Mouse (Mus musculus): ENCODE measurements around the gene Hmgn2. TPM values are rescaled to one million over a fixed set of nuclear protein-coding genes. Genes with fewer than 3 reads are reported as not detected.
"Not testable (repeated sequence)": the region's sequence is repeated elsewhere in the genome, so short reads cannot be mapped to it uniquely, and the experiment has no call there.

Hmgn2 gene
- polyA plus RNA-seq, 1 experiment from 2014 or later: 3,367 TPM

- Histone ChIP-seq H3K4me1 (peaks cover 51% of the 10 kb centered on the region), H3K36me3 (ENCODE audit: poor library complexity, severe bottlenecking) (0 out of 2 replicates have a peak, but pooled peaks cover 3% of the 10 kb centered on the region), H3K9me3 (replicated peaks) (no peaks in the 10 kb centered on the region), H3K27me3 (no peaks in the 10 kb centered on the region), H3K27ac (no peak overlapping the region), H3K9ac (no peak overlapping the region), H3K4me2 (no peak overlapping the region), H3K4me3 (no peak overlapping the region)
- ATAC-seq: no peak
- WGBS: 47% methylated on average over 10 of the region's 10 CpGs
Measured at GRCm38 (mm10) chr4:134001710-134002109, 33.3 kb upstream of the Hmgn2 start.

DNA sequence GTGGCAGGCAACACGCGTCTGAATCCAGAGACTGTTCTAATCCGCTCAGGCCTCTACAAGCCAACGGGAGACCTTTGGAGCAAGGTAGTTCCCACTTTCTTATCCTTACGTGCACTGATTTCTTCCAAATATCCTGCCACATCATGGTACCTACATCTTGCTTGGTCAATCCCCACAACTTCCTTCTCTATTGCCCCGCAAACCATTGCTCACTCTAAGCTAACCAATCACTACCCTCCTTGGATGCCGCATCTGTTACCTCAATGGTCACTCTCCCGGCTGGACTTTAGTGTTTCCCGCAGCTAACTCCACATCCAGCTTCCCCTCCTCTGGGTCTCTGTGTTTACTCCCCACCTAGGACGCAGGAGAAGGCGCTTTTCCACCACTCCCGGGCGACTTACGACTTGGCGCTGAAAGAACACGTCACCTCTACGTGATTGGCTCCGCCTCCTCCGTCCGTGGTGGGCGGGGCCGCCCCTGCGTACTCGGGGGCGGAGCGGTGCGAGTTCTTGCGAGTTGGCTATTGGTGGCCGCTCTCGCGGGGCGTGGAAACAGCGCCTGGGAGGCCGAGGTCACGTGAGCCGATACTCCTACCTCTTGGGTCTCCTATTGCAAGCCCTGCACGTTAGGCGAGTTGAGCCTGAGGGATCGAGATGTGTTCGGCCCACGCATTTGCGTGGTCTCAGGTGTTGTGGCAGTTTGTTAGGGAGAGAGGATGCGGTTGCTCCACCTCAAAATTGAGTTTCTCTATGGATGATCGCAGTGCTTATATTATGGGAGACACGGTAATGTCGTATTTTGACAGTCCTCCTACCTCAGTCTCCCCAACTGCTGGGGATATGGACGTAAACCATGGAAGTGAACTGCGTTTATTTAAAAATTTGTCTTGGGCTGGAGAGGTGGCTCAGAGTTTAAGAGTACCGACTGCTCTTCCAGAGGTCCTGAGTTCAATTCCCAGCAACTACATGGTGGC is 32.3 kb upstream of the Hmgn2 start, which contains the start of gene Dhdds:
Gene Dhdds (minus strand): TSS at position 453 of the 973 bp plus-strand sequence.
- peak within 1 kb of the TSS; percentile 67 for H3K4me3 ChIP-seq
- H3K4me2 ChIP-seq: peak within 1 kb of the TSS; percentile 83
- peaks cover 12% of the 10 kb centered on the region; the same call in 1 of the 2 replicates for H3K36me3 ChIP-seq (ENCODE audit: poor library complexity, severe bottlenecking)
- no peaks in the 10 kb centered on the region for H3K9me3 ChIP-seq (replicated peaks)
- H3K9ac ChIP-seq: peak within 1 kb of the TSS; percentile 77
- peak; percentile 98 for ATAC-seq
- H3K27me3 ChIP-seq: no peaks in the 10 kb centered on the region
- peaks cover 51% of the 10 kb centered on the region for H3K4me1 ChIP-seq
- 2% methylated on average over 49 of the region's 49 CpGs for WGBS
- no peak within 1 kb of the TSS for H3K27ac ChIP-seq

DNA sequence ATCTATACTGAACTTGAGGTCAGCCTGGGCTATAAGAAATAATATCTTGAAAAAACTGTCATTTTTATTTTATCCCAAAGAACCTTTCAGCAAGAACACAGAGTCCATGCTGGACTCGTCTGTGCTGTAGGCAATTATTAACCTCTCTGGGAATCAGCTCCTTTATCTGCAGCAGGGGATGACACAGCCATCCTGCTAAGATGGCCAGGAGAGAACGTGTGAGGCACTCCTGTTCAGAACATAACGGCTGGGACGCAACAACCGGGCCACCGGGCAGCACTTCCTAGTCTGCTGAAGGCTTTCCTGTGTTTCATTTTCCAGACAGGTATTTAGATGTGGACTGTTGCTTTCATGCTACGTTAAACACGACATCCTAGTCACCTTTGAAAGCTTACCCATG is 26.2 kb upstream of the Hmgn2 start:
- Histone ChIP-seq H3K9me3 (replicated peaks) (no peaks in the 10 kb centered on the region), H3K36me3 (ENCODE audit: poor library complexity, severe bottlenecking) (peaks cover 68% of the 10 kb centered on the region), H3K9ac (no peak overlapping the region), H3K4me3 (no peak overlapping the region), H3K27me3 (no peaks in the 10 kb centered on the region), H3K4me2 (no peak overlapping the region), H3K4me1 (peaks cover 6% of the 10 kb centered on the region), H3K27ac (no peak overlapping the region)
- ATAC-seq: no peak
- 91% methylated on average over 8 of the region's 8 CpGs for WGBS

DNA sequence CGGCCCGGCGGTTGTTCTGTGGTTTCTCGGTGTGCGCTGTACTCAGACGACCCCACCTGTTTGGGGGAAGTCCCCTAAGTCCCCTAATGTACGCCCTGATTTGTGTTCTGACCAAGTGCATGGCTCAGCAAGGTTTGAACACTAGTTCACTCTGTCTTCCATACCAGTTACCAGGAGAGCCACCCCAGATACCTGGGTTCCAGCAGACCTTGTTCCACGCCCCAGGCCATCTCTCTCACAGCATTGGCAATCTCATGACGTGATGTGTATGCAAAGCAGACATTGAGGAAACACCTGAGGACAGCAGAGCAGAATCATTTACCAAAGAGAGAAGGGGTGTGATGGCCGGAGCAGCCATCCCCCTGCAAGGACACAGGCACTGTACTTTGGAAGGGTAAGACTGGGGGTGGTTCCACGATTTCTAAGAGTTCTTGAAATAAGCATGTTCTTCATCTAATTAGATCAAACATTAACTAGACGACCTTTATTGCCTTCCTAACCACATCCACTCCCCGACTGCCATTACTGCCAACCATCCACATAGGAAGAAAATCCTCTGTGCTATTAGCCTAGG is 22.7 kb upstream of the Hmgn2 start:
- H3K9ac ChIP-seq: no peak overlapping the region
- H3K4me2 ChIP-seq: no peak overlapping the region
- H3K27ac ChIP-seq: no peak overlapping the region
- no peaks in the 10 kb centered on the region for H3K4me1 ChIP-seq
- WGBS: 89% methylated on average over 13 of the region's 13 CpGs
- ATAC-seq: no peak
- peaks cover 91% of the 10 kb centered on the region for H3K36me3 ChIP-seq (ENCODE audit: poor library complexity, severe bottlenecking)
- no peaks in the 10 kb centered on the region for H3K9me3 ChIP-seq (replicated peaks)
- no peak overlapping the region for H3K4me3 ChIP-seq
- no peaks in the 10 kb centered on the region for H3K27me3 ChIP-seq

- peaks cover 86% of the 10 kb centered on the region for H3K36me3 ChIP-seq (ENCODE audit: poor library complexity, severe bottlenecking)
- 63% methylated on average over 4 of the region's 4 CpGs for WGBS
Measured at GRCm38 (mm10) chr4:133990035-133990434, 21.6 kb upstream of the Hmgn2 start.

DNA sequence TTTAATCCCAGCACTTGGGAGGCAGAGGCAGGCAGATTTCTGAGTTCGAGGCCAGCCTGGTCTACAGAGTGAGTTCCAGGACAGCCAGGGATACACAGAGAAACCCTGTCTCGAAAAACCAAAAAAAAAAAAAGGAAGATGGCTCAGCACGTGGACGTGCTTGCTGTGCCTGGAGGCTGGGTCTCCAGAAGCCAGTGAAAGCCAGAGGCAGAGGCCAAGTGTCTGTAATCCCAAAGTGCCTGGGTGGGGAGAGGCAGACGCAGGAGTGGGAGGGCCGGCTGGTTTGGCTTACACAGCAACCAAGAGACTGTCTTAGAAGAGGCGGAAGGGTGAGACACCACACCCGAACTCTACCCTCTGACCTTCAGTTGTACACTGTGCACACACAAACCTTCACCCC is 19.8 kb upstream of the Hmgn2 start:
- H3K4me3 ChIP-seq; H3K27me3 ChIP-seq; ATAC-seq; H3K4me1 ChIP-seq; H3K27ac ChIP-seq; H3K9me3 ChIP-seq (replicated peaks); H3K9ac ChIP-seq; H3K4me2 ChIP-seq: not testable (repeated sequence)
- 91% methylated on average over 8 of the region's 8 CpGs for WGBS
- peaks cover 75% of the 10 kb centered on the region for H3K36me3 ChIP-seq (ENCODE audit: poor library complexity, severe bottlenecking)

More at GRCm38 (mm10) chr4:133990035-133990434, 21.6 kb upstream of the Hmgn2 start:
- Histone ChIP-seq H3K4me2 (no peak overlapping the region), H3K4me1 (no peaks in the 10 kb centered on the region), H3K9me3 (replicated peaks) (no peaks in the 10 kb centered on the region), H3K27ac (no peak overlapping the region), H3K4me3 (no peak overlapping the region), H3K9ac (no peak overlapping the region), H3K27me3 (no peaks in the 10 kb centered on the region)
- ATAC-seq: no peak

GRCm38 (mm10) chr4:133982936-133983335 is 14.5 kb upstream of the Hmgn2 start:
- Histone ChIP-seq H3K4me1 (no peaks in the 10 kb centered on the region), H3K9ac (no peak overlapping the region), H3K4me3 (no peak overlapping the region), H3K27ac (no peak overlapping the region), H3K27me3 (no peaks in the 10 kb centered on the region), H3K36me3 (ENCODE audit: poor library complexity, severe bottlenecking) (peaks cover 76% of the 10 kb centered on the region), H3K9me3 (replicated peaks) (no peaks in the 10 kb centered on the region), H3K4me2 (no peak overlapping the region)
- WGBS: 80% methylated on average over 13 of the region's 13 CpGs
- no peak for ATAC-seq

DNA sequence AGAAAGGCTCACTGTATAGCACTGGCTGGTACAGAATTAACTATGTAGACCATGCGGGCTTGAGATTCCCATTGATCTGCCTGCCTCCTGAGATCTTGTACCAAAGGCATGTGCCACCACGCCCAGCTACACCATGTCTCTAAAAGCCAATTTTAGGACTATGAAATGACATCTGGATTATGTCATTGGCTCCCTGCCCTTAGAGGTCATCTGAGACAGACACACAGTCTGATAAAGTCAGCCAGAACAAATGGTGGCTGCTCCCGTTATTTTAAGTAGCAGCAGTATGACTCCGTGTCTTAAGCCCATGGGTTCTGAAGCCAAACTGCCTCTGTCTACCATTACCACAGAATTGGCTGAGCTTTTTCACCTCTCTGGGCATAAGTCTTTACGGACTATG is 12.0 kb upstream of the Hmgn2 start:
- 91% methylated on average over 5 of the region's 5 CpGs for WGBS
- Histone ChIP-seq H3K36me3 (ENCODE audit: poor library complexity, severe bottlenecking) (peaks cover 74% of the 10 kb centered on the region), H3K4me1 (no peaks in the 10 kb centered on the region), H3K27me3 (no peaks in the 10 kb centered on the region), H3K4me2 (no peak overlapping the region), H3K9ac (no peak overlapping the region), H3K4me3 (no peak overlapping the region), H3K9me3 (replicated peaks) (no peaks in the 10 kb centered on the region), H3K27ac (no peak overlapping the region)
- no peak for ATAC-seq

- no peaks in the 10 kb centered on the region for H3K27me3 ChIP-seq
- no peak overlapping the region for H3K9ac ChIP-seq
- no peaks in the 10 kb centered on the region for H3K4me1 ChIP-seq
- 95% methylated on average over 10 of the region's 10 CpGs for WGBS
- H3K27ac ChIP-seq: no peak overlapping the region
- H3K4me2 ChIP-seq: no peak overlapping the region
- no peak overlapping the region for H3K4me3 ChIP-seq
- no peak for ATAC-seq
- H3K9me3 ChIP-seq (replicated peaks): no peaks in the 10 kb centered on the region
- H3K36me3 ChIP-seq (ENCODE audit: poor library complexity, severe bottlenecking): peaks cover 79% of the 10 kb centered on the region
Measured at GRCm38 (mm10) chr4:133978021-133978711, 9.7 kb upstream of the Hmgn2 start.

DNA sequence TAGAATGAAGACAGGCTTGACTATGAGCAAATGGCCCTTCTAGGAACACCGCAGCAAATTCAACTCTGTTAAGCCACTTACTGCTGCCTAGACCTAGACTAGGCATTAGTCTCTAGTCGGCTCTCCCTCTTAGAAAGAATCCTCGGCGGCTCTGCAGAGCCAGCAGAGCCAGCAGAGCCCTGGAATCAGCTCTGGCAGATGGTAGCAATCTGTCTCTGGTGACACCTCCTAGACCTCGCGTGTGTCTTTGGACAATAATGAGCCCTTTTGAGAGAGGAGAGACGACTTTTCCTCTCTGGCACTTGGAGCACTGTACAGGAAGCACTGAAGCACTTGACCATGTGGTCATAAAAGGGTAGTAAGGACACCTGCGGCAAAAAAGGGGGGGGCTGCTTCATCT is 3.3 kb upstream of the Hmgn2 start:
- 73% methylated on average over 8 of the region's 8 CpGs for WGBS
- H3K4me3 ChIP-seq: no peak overlapping the region
- ATAC-seq: no peak
- H3K9me3 ChIP-seq (replicated peaks): no peaks in the 10 kb centered on the region
- H3K4me2 ChIP-seq: no peak overlapping the region
- no peak overlapping the region for H3K9ac ChIP-seq
- peak overlapping the region; percentile 99 for H3K27ac ChIP-seq
- H3K27me3 ChIP-seq: no peaks in the 10 kb centered on the region
- peaks cover 41% of the 10 kb centered on the region for H3K4me1 ChIP-seq
- H3K36me3 ChIP-seq (ENCODE audit: poor library complexity, severe bottlenecking): peaks cover 28% of the 10 kb centered on the region

DNA sequence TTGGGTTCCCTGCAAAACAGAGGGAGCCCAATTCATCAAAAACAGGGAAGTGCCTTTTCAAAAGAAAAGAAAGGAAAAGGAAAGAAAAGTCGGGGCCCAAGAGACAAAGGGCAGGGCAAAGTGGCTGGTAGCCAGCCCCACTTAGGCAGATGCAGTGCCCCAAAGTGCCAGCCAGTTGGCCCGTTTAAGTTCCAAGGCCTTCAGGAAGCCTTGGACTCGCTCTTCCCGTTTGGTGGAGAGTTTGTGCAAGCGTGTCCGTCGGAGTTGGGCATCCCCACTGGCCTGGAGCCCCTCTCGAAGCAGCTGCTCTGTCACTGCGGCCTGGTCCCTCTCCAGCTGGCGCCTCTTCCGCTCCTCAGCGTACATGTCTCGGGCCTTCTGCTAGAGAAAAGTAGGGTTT is 2.4 kb upstream of the Hmgn2 start:
- H3K9ac ChIP-seq: 0 out of 2 replicates have a peak overlapping the region, but pooled peaks have one; percentile 4
- peak overlapping the region; percentile 99 for H3K27ac ChIP-seq

GRCm38 (mm10) chr4:133970196-133970595 is 1.7 kb upstream of the Hmgn2 start:
- H3K4me3 ChIP-seq: no peak overlapping the region
- H3K4me2 ChIP-seq: peak overlapping the region; percentile 98
- peaks cover 31% of the 10 kb centered on the region for H3K36me3 ChIP-seq (ENCODE audit: poor library complexity, severe bottlenecking)
- H3K27me3 ChIP-seq: no peaks in the 10 kb centered on the region
- peak overlapping the region; percentile 99 for H3K27ac ChIP-seq
- H3K9me3 ChIP-seq (replicated peaks): no peaks in the 10 kb centered on the region
- H3K9ac ChIP-seq: 0 out of 2 replicates have a peak overlapping the region, but pooled peaks have one; percentile 8
- WGBS: 4% methylated on average over 4 of the region's 4 CpGs
- ATAC-seq: peak; percentile 14; the same call in 1 of the 2 replicates
- H3K4me1 ChIP-seq: peaks cover 55% of the 10 kb centered on the region

More for the DNA sequence above, 2.4 kb upstream of the Hmgn2 start:
- Histone ChIP-seq H3K9me3 (replicated peaks) (no peaks in the 10 kb centered on the region), H3K27me3 (no peaks in the 10 kb centered on the region), H3K4me1 (peaks cover 50% of the 10 kb centered on the region), H3K4me3 (no peak overlapping the region), H3K36me3 (ENCODE audit: poor library complexity, severe bottlenecking) (peaks cover 28% of the 10 kb centered on the region), H3K4me2 (peak overlapping the region; percentile 12; the same call in 1 of the 2 replicates)
- WGBS: 60% methylated on average over 13 of the region's 13 CpGs
- ATAC-seq: no peak

All from forebrain, embryonic 13.5 days (tissue).